Comparison of ENCODE assay signal across 9 mouse cellular contexts in the genomic region with DNA sequence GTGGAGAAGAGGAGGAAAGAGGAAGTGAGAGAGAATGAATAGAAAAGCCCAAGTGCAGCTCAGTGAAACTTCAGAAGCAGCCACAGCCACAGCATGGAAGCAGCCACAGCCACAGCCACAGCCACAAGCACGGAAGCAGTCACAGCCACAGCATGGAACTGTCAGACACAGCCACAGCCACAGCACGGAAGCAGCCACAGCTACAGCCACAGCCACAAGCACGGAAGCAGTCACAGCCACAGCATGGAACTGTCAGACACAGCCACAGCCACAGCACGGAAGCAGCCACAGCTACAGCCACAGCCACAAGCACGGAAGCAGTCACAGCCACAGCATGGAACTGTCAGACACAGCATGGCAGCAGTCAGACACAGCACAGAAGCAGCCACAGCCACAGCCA. TPM values are rescaled to one million over a fixed set of nuclear protein-coding genes. Genes with fewer than 3 reads are reported as not detected.
DNase-seq lines count a peak whose midpoint lies in the region; ATAC-seq and TF ChIP-seq lines count a peak whose summit lies in the region.
"Not testable (repeated sequence)": the region's sequence is repeated elsewhere in the genome, so short reads cannot be mapped to it uniquely, and the experiment has no call there.
"Had no signal": no experiment of that assay in that cellular context is flagged by ENCODE, and none has a peak within 500 bp of the region (broad histone marks: within the 10 kb centered on the region; RNA-seq: fewer than 3 reads in every experiment).

No protein-coding gene starts in this region.

- H3K79me2 ChIP-seq in MEL (ENCODE audit: control insufficient read depth, insufficient read depth, low read length, poor library complexity), result not testable (repeated sequence)

- peak; percentile 19 for DNase-seq in A20 (ENCODE audit: low read depth, low spot score)
- peak; percentile 39 for DNase-seq in MEL (ENCODE audit: low read depth, low spot score)

- TF ChIP-seq EP300 in MEL (IDR thresholded peaks at IDR 0.05; ENCODE audit: low read depth in 1 of 2, low read length in 2 of 2), result not testable (repeated sequence)

- peak; percentile 76 for ATAC-seq in common myeloid progenitor, adult 5-6 weeks (replicated peaks; ENCODE audit: low read depth, poor library complexity, severe bottlenecking)
- ATAC-seq in hematopoietic stem cell, adult 5-6 weeks (replicated peaks in 1 of 2; ENCODE audit: insufficient read depth in 1 of 2, low FRiP score in 2 of 2, low TSS enrichment in 1 of 2, low read depth in 1 of 2, poor library complexity in 2 of 2, severe bottlenecking in 2 of 2), result peak; percentile 46 to 58; a peak in 2 of 4 replicates
- peak; percentile 75 for ATAC-seq in megakaryocyte progenitor cell, adult 5-6 weeks (replicated peaks; ENCODE audit: poor library complexity)

- TF ChIP-seq RAD21 in MEL (IDR thresholded peaks at IDR 0.05; ENCODE audit: low read depth, low read length), result not testable (repeated sequence)

- not testable (repeated sequence) for H3K4me1 ChIP-seq in MEL (ENCODE audit: control insufficient read depth in 1 of 2, insufficient read depth in 2 of 2, low read length in 2 of 2)

- not testable (repeated sequence) for H3K36me3 ChIP-seq in MEL (ENCODE audit: control insufficient read depth in 1 of 2, insufficient read depth in 2 of 2, low read length in 2 of 2)

- not testable (repeated sequence) for TF ChIP-seq CTCF in MEL (IDR thresholded peaks at IDR 0.05 in 2 of 3, conservative IDR thresholded peaks at IDR 0.05 in 1 of 3; ENCODE audit: control insufficient read depth in 1 of 3, insufficient read depth in 1 of 3, low read depth in 2 of 3, low read length in 3 of 3, poor library complexity in 1 of 3, severe bottlenecking in 1 of 3)

- H3K9me3 ChIP-seq in MEL (replicated peaks; ENCODE audit: insufficient read depth, low read length), result not testable (repeated sequence)

- not testable (repeated sequence) for H3K9ac ChIP-seq in MEL (ENCODE audit: control insufficient read depth, low read depth, low read length, poor library complexity, severe bottlenecking)

- not testable (repeated sequence) for TF ChIP-seq POLR2A in MEL (IDR thresholded peaks at IDR 0.05; ENCODE audit: control insufficient read depth in 1 of 2, insufficient read depth in 1 of 2, low read depth in 1 of 2, low read length in 2 of 2, poor library complexity in 1 of 2)

- not testable (repeated sequence) for H3K27ac ChIP-seq in MEL (ENCODE audit: control insufficient read depth, low read depth, low read length)

- not testable (repeated sequence) for H3K4me3 ChIP-seq in MEL (ENCODE audit: control insufficient read depth in 1 of 2, insufficient read depth in 1 of 2, low read depth in 2 of 2, low read length in 2 of 2)

- H3K27me3 ChIP-seq in MEL (ENCODE audit: control insufficient read depth in 1 of 2, insufficient read depth in 2 of 2, low read length in 2 of 2), result not testable (repeated sequence)

RNA-seq across cellular contexts. Expression of gene Shisa9, which starts 17.1 kb away (rescaled TPM):
- not detected in 2 replicates for total RNA-seq in MEL (2012; rRNA removed)
- not detected for polyA plus RNA-seq in MEL (2012; ENCODE audit: insufficient read depth in 1 of 2, insufficient read length in 2 of 2, low read depth in 1 of 2, low replicate concordance in 2 of 2, missing spikeins in 1 of 2)
- total RNA-seq in common myeloid progenitor, adult 5-6 weeks (2017), result not detected in 2 replicates
- 0.69 TPM in 1 of 2 replicates, not detected in the other for total RNA-seq in hematopoietic stem cell, adult 5-6 weeks (2017)
- not detected in 2 replicates for total RNA-seq in megakaryocyte progenitor cell, adult 5-6 weeks (2015)
- not detected in 2 replicates for total RNA-seq in megakaryocyte progenitor cell, adult 5-6 weeks (2017)
- polyA plus RNA-seq: activated CD4-positive, CD25-positive, alpha-beta regulatory T cell, adult 4 months; C2C12; erythroblast, embryonic 14.5 days; G1E had no signal

RNA-seq across cellular contexts. Expression of gene Cpped1, which starts 57.6 kb away (rescaled TPM):
- 10.7 and 14.1 TPM in 2 replicates for total RNA-seq in MEL (2012; rRNA removed)
- polyA plus RNA-seq in MEL (2012; ENCODE audit: insufficient read depth in 1 of 2, insufficient read length in 2 of 2, low read depth in 1 of 2, low replicate concordance in 2 of 2, missing spikeins in 1 of 2), result 10 to 100 TPM in 1 of 2 experiments, not detected in 1; 29.9 TPM
- total RNA-seq in common myeloid progenitor, adult 5-6 weeks (2017), result 22.5 and 25.7 TPM in 2 replicates
- 22.8 and 25.7 TPM in 2 replicates for total RNA-seq in hematopoietic stem cell, adult 5-6 weeks (2017)
- 22.5 and 23.7 TPM in 2 replicates for total RNA-seq in megakaryocyte progenitor cell, adult 5-6 weeks (2015)
- 13.1 and 16.6 TPM in 2 replicates for total RNA-seq in megakaryocyte progenitor cell, adult 5-6 weeks (2017)
